Mouse (Mus musculus) heart, postnatal 0 days (tissue): Measurements from ENCODE around the gene Ccdc189.

ENCODE experiments used
- CTCF ChIP-seq: IDR thresholded peaks from 2 replicates; pipeline ENCODE4 v1.5.1; 2016; ENCODE audit warnings: antibody characterized with exemption, control low read depth, low read depth
- EP300 ChIP-seq: IDR thresholded peaks from 2 replicates; pipeline ENCODE4 v1.6.1; 2016; ENCODE audit warnings: antibody characterized with exemption, low read depth

GRCm38 (mm10) chr7:127604256-127604655 lies 15.9 kb upstream of the Ccdc189 start:
- TF ChIP-seq CTCF: no peak
- TF ChIP-seq EP300: no peak
